Mouse (Mus musculus) lung, postnatal 0 days (tissue): Measurements from ENCODE around the gene Egflam. TPM values are rescaled to one million over a fixed set of nuclear protein-coding genes. Genes with fewer than 3 reads are reported as not detected.
A peak's percentile ranks its signal among the peaks of the same experiment; 100 is the strongest.

Source experiments
- ATAC-seq: fragments of 200-750 bp; cut with Nextera tagmentation; 2 replicates; pipeline ENCODE4 v1.8.0; 2017; ENCODE audit warnings: moderate library complexity
- DNase-seq: peaks from one replicate; pipeline ENCODE4 v3.0.0-alpha.2; 2016; ENCODE audit warnings: low spot score
- H3K27ac ChIP-seq: fragments of 300-500 bp; sonication (generic); 2 replicates; pipeline ENCODE4 v1.5.1; 2014; ENCODE audit warnings: antibody characterized with exemption, mild to moderate bottlenecking, low read length, mixed read lengths
- H3K27me3 ChIP-seq: fragments of 300-500 bp; sonication (generic); replicated peaks from 2 replicates; pipeline ENCODE4 v1.6.1; 2014; ENCODE audit warnings: low read length, mixed read lengths; ENCODE audit not compliant: insufficient read depth
- H3K36me3 ChIP-seq: fragments of 300-500 bp; sonication (generic); 2 replicates; pipeline ENCODE4 v1.6.1; 2014; ENCODE audit warnings: low read length, mixed read lengths; ENCODE audit not compliant: insufficient read depth
- H3K4me1 ChIP-seq: fragments of 300-500 bp; sonication (generic); 2 replicates; pipeline ENCODE4 v1.6.1; 2014; ENCODE audit warnings: antibody characterized with exemption, low read depth, low read length, mixed read lengths; ENCODE audit not compliant: insufficient read depth
- H3K4me2 ChIP-seq: fragments of 300-500 bp; sonication (generic); replicated peaks from 2 replicates; pipeline ENCODE4 v1.6.1; 2014; ENCODE audit warnings: low read depth, mild to moderate bottlenecking, low read length, moderate library complexity, mixed read lengths
- H3K4me3 ChIP-seq: fragments of 300-500 bp; sonication (generic); 2 replicates; pipeline ENCODE4 v1.5.1; 2014; ENCODE audit warnings: low read depth, low read length
- H3K9ac ChIP-seq: fragments of 300-500 bp; sonication (generic); replicated peaks from 2 replicates; pipeline ENCODE4 v1.6.1; 2014; ENCODE audit warnings: low read depth, mild to moderate bottlenecking
- H3K9me3 ChIP-seq: fragments of 300-500 bp; sonication (generic); 2 replicates; pipeline ENCODE4 v1.6.1; 2016; ENCODE audit warnings: low read length, mixed read lengths
- CTCF ChIP-seq: IDR thresholded peaks from 2 replicates; pipeline ENCODE4 v1.5.1; 2016; ENCODE audit warnings: antibody characterized with exemption, mild to moderate bottlenecking
- EP300 ChIP-seq: IDR thresholded peaks from 2 replicates; pipeline ENCODE4 v1.6.1; 2016; ENCODE audit warnings: antibody characterized with exemption, mild to moderate bottlenecking, control low read depth
- WGBS: fragments of 180-500 bp; shearing (Covaris S2); extraction: QIAGEN DNeasy Blood & Tissue Kit; methylation state at CpG from one replicate; pipeline ENCODE4 v1.1.7; 2014; 5-methylcytosine and 5-hydroxymethylcytosine counted together
- polyA plus RNA-seq: library from polyadenylated mRNA; unstranded; fragments of >200 nt; fragmentation: Nextera tagmentation; extraction: Ambion mirVana; gene quantifications from 2 replicates; pipeline ENCODE4 v1.2.1, GENCODE M21; 2015

Egflam gene
- polyA plus RNA-seq, 1 experiment from 2014 or later = 36.4 TPM

DNA sequence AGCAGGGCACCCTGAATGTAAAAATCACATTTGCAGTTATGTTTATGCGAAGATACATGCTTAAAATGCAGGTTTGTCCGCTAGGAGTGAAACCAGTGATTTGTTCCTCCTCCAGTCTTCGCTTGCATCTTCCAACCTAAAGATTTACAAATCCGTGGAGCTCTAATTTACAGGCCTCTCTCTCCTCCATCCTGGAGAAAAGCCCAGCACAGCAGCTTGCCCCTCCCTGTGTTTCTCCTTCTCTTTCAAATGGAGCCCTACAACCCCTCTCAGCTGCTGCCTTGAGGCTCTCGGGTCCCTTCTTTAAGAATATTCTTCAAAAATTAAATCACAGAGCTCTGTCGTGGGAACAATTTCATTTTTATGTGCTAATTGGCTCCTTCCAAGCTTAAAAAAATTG is 116.6 kb downstream of the Egflam start:
- no peak overlapping the region for H3K9ac ChIP-seq
- H3K27me3 ChIP-seq = no peaks in the 10 kb centered on the region
- no peak overlapping the region for H3K4me2 ChIP-seq
- no peak overlapping the region for H3K27ac ChIP-seq
- no peaks in the 10 kb centered on the region for H3K9me3 ChIP-seq
- H3K4me1 ChIP-seq = no peaks in the 10 kb centered on the region
- no peak for DNase-seq
- TF ChIP-seq CTCF (no peak), EP300 (no peak)
- H3K4me3 ChIP-seq = no peak overlapping the region
- ATAC-seq = no peak
- H3K36me3 ChIP-seq = no peaks in the 10 kb centered on the region
- WGBS = 83% methylated on average over 6 of the region's 6 CpGs

DNA sequence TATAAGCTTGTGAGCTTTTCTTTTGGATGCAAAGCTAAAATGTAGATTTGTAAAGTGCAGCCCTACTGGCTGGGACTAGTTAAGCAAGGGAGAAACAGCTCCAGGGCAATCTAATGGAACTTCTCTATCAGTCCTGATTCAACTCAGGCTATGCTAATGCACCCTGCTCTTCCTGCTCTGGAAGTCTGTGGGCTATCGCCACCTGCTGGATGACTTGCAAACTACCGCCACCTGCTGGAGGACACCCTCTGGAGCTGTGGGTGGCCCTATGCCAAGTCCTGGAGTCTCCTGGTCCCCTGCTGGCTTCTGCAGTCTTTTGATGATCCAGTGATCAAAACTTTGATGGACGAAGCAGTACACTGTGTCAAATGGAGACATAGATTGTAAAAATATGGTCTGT is 134.4 kb downstream of the Egflam start:
- Histone ChIP-seq H3K4me1 (no peaks in the 10 kb centered on the region), H3K4me2 (no peak overlapping the region), H3K27ac (no peak overlapping the region), H3K4me3 (no peak overlapping the region), H3K9ac (no peak overlapping the region), H3K36me3 (no peaks in the 10 kb centered on the region), H3K9me3 (no peaks in the 10 kb centered on the region), H3K27me3 (no peaks in the 10 kb centered on the region)
- DNase-seq (peak; percentile 90), ATAC-seq (peak; percentile 72)
- WGBS = 10% methylated on average over 3 of the region's 3 CpGs
- TF ChIP-seq EP300 (no peak), CTCF (peak; percentile 96)

DNA sequence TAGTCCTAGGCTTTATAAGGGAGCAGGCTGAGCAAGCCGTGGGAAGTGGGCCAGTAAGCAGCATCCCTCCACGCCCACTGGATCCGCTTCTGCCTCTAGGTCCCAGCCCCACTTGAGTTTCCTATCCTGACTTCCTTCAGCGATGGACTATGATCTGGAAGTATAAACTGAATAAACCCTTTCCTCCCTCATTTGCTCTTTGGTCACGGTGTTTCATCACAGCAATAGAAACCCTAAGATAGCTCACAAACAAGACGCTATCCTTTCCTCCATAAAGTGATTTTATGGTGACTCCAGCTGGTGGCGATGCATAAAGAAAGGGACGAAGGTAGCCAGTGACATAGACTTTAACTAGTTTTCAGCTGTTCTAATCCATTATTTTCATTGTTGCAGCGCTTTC is 134.9 kb downstream of the Egflam start:
- WGBS = 96% methylated on average over 9 of the region's 9 CpGs
- no peak for DNase-seq
- no peak for TF ChIP-seq EP300
- no peak for TF ChIP-seq CTCF
- no peak for ATAC-seq
- Histone ChIP-seq H3K4me2 (no peak overlapping the region), H3K9ac (no peak overlapping the region), H3K27ac (no peak overlapping the region), H3K4me1 (no peaks in the 10 kb centered on the region), H3K27me3 (no peaks in the 10 kb centered on the region), H3K36me3 (no peaks in the 10 kb centered on the region), H3K4me3 (no peak overlapping the region), H3K9me3 (no peaks in the 10 kb centered on the region)

DNA sequence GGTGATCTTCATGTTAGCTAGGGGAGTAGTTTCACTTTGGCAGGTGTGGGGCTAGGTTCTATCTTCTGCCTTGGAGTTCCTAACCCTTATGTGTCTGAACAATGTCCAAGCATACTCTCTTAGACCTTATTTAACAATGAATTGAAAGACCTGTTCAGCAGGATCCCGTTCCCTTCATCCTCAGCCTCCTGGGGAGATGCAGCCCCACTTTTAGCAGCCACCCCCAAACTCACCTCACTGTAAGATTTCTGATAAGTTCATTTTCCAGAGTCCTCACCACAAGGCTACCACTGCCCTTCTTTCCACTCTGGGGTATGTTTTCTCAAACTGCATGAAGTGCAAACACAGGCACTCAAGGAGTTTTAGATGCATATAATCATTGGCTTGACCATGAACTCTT is 136.8 kb downstream of the Egflam start:
- H3K27me3 ChIP-seq = no peaks in the 10 kb centered on the region

DNA sequence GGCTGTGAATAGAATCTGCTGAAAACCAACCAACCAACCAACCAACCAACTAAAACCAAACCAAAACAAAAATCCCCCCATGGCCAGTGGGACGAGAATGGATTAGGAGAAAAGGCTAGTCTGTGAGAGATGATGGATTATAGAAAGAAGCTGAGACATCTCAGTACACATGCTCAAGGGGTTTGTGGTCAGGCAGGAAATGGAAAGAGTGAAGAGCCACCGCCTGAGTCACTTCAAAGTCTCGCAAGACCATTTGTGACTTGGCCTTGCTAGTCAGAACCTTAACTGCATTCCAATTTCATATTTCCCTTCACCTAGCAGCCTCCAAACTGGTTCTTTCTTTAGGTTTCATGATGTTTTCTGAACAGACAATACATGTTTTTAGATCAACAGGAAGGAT is 141.6 kb downstream of the Egflam start:
- ATAC-seq = no peak
- Histone ChIP-seq H3K27ac (no peak overlapping the region), H3K4me2 (no peak overlapping the region), H3K4me3 (no peak overlapping the region), H3K27me3 (no peaks in the 10 kb centered on the region), H3K36me3 (no peaks in the 10 kb centered on the region), H3K4me1 (no peaks in the 10 kb centered on the region), H3K9me3 (no peaks in the 10 kb centered on the region), H3K9ac (no peak overlapping the region)
- DNase-seq = no peak
- TF ChIP-seq EP300 (no peak), CTCF (no peak)
- WGBS = 73% methylated on average over 3 of the region's 3 CpGs

More for the DNA sequence above, 136.8 kb downstream of the Egflam start:
- Histone ChIP-seq H3K36me3 (no peaks in the 10 kb centered on the region), H3K27ac (no peak overlapping the region), H3K4me3 (no peak overlapping the region), H3K4me1 (no peaks in the 10 kb centered on the region), H3K4me2 (no peak overlapping the region), H3K9me3 (no peaks in the 10 kb centered on the region), H3K9ac (no peak overlapping the region)
- TF ChIP-seq CTCF = no peak
- TF ChIP-seq EP300 = no peak
- ATAC-seq (no peak), DNase-seq (no peak)
- WGBS = 87% methylated on average over 1 of the region's 1 CpGs

DNA sequence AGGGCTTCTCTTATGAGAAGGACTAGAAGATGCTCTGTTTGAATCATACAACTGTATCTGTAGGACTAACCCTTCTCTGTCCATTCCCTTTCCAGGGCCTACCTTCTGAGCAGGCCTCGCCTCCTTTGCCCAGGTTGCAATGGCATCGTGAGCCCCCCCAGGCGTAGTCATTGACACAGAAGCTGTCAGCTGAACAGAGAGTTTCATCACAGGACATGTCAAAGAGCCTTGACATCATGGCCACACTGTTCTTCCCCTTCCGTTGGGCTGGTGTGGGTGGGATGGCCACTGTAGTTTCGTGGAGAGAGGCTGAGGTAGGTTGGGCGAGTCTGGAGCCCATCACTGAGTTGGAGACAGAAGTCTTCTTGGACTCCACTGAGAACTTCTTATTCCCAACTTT is 144.9 kb downstream of the Egflam start:
- Histone ChIP-seq H3K4me3 (no peak overlapping the region), H3K27me3 (no peaks in the 10 kb centered on the region), H3K9ac (no peak overlapping the region), H3K4me2 (no peak overlapping the region), H3K27ac (no peak overlapping the region), H3K4me1 (no peaks in the 10 kb centered on the region), H3K36me3 (no peaks in the 10 kb centered on the region), H3K9me3 (no peaks in the 10 kb centered on the region)
- TF ChIP-seq CTCF (no peak), EP300 (no peak)
- DNase-seq (no peak), ATAC-seq (no peak)
- 96% methylated on average over 6 of the region's 6 CpGs for WGBS

DNA sequence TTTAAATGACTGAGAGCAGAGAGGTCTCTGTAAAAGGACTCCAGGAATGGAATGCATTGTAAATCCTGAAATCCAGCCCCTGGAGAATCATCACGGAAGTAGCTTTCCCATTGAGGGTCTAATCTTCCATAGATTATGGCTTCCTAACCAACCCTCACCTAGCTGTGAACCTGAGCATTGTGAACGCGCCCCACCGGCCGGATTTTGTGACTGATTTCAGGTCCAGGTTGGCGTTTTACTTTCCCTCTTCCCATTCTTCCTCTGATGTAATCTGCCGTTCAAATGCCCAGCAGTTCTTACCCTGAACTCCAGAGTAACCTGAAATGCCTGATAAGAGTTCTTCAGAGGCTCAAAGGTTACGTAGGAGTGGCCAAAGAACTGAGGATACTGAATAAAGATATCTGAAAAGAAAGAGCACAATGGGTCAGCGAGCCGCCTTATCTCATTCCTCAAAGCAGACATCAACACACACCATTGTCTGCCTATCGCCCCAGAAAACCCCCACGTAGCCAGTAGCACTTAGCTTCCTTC is 146.0 kb downstream of the Egflam start:
- DNase-seq = no peak
- Histone ChIP-seq H3K4me3 (no peak overlapping the region), H3K27me3 (no peaks in the 10 kb centered on the region), H3K4me1 (no peaks in the 10 kb centered on the region), H3K27ac (no peak overlapping the region), H3K9me3 (no peaks in the 10 kb centered on the region), H3K9ac (no peak overlapping the region), H3K4me2 (no peak overlapping the region), H3K36me3 (no peaks in the 10 kb centered on the region)
- WGBS = 44% methylated on average over 12 of the region's 12 CpGs
- no peak for TF ChIP-seq CTCF
- TF ChIP-seq EP300 = no peak
- ATAC-seq = no peak
